Mouse (Mus musculus) embryonic facial prominence, embryonic 11.5 days (tissue): Measurements from ENCODE around the gene Il23a. TPM values are rescaled to one million over a fixed set of nuclear protein-coding genes. Genes with fewer than 3 reads are reported as not detected.
A peak's percentile ranks its signal among the peaks of the same experiment; 100 is the strongest.

ENCODE experiments used
- ATAC-seq: fragments of 200-750 bp; cut with Nextera tagmentation; replicated peaks from 2 replicates; pipeline ENCODE4 v1.8.0; 2017; ENCODE audit warnings: low read depth; ENCODE audit not compliant: insufficient number of reproducible peaks, low FRiP score, low TSS enrichment
- DNase-seq: peaks from one replicate; pipeline ENCODE4 v3.0.0-alpha.2; 2015; ENCODE audit warnings: low spot score
- H3K27ac ChIP-seq: fragments of 300-500 bp; sonication (generic); replicated peaks from 2 replicates; pipeline ENCODE4 v1.5.1; 2014; ENCODE audit warnings: mild to moderate bottlenecking, low read depth, low read length, control low read depth
- H3K27me3 ChIP-seq: fragments of 300-500 bp; sonication (generic); 2 replicates; pipeline ENCODE4 v1.6.1; 2014; ENCODE audit warnings: mild to moderate bottlenecking, low read length, moderate library complexity, mixed read lengths; ENCODE audit not compliant: control insufficient read depth, insufficient read depth
- H3K36me3 ChIP-seq: fragments of 300-500 bp; sonication (generic); replicated peaks from 2 replicates; pipeline ENCODE4 v1.6.1; 2014; ENCODE audit warnings: low read depth, mild to moderate bottlenecking, low read length, moderate library complexity, mixed read lengths; ENCODE audit not compliant: control insufficient read depth, insufficient read depth
- H3K4me1 ChIP-seq: fragments of 300-500 bp; sonication (generic); 2 replicates; pipeline ENCODE4 v1.6.1; 2014; ENCODE audit warnings: low read length, mixed read lengths; ENCODE audit not compliant: control insufficient read depth, insufficient read depth
- H3K4me2 ChIP-seq: fragments of 300-500 bp; sonication (generic); 2 replicates; pipeline ENCODE4 v1.6.1; 2014; ENCODE audit warnings: low read depth, mild to moderate bottlenecking, control low read depth, low read length, moderate library complexity
- H3K4me3 ChIP-seq: fragments of 300-500 bp; sonication (generic); 2 replicates; pipeline ENCODE4 v1.5.1; 2014; ENCODE audit warnings: low read depth, low read length, control low read depth
- H3K9ac ChIP-seq: fragments of 300-500 bp; sonication (generic); replicated peaks from 2 replicates; pipeline ENCODE4 v1.6.1; 2014; ENCODE audit warnings: mild to moderate bottlenecking, control low read depth, low read length
- H3K9me3 ChIP-seq: fragments of 300-500 bp; sonication (generic); replicated peaks from 2 replicates; pipeline ENCODE4 v1.6.1; 2016; ENCODE audit warnings: mild to moderate bottlenecking, low read length, inconsistent platforms, mixed read lengths; ENCODE audit not compliant: control insufficient read depth
- whole genome bisulfite sequencing: fragments of 180-500 bp; shearing (Covaris S2); extraction: QIAGEN DNeasy Blood & Tissue Kit; methylation state at CpG from one replicate; pipeline ENCODE4 v1.1.7; 2014; 5-methylcytosine and 5-hydroxymethylcytosine counted together
- polyA plus RNA-seq: library from polyadenylated mRNA; unstranded; fragments of >200 nt; fragmentation: Nextera tagmentation; extraction: Ambion mirVana; gene quantifications from 2 replicates; pipeline ENCODE4 v1.2.1, GENCODE M21; 2014

The Il23a gene
- polyA plus RNA-seq, result not detected in 2 replicates

DNA sequence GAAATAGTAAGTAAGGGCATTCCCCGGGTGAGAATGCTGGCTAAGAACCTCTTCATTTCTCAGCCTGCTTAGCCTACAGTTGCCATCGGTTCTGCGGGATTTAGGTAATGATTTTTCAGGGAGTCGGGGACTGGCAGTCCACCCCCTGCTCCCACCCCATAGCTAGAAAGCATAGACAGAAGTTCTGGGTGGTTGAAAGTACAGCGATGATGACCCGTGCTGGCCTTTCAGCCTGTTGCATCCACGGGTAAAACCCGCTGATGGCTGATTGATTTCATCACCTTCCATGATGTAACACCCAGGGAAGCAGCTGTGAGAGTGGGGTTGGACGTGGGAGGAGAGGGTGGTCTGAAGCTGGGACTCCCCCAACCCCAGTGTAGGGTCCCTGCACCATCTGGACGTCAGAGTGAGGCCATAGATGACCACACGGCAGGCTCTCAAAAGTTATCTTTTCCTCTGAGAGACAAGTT, at the start of gene Il23a:
TSS of gene Il23a (minus strand) at position 51 of the 470 bp plus-strand sequence.
- ATAC-seq, result no peak
- Histone ChIP-seq H3K36me3 (no peaks in the 10 kb centered on the region), H3K4me1 (peaks cover 4% of the 10 kb centered on the region), H3K9me3 (no peaks in the 10 kb centered on the region), H3K27me3 (no peaks in the 10 kb centered on the region), H3K9ac (no peak within 1 kb of the TSS), H3K4me3 (no peak within 1 kb of the TSS), H3K4me2 (no peak within 1 kb of the TSS), H3K27ac (no peak within 1 kb of the TSS)
- DNase-seq, result no peak
- WGBS, result 82% methylated on average over 11 of the region's 11 CpGs

DNA sequence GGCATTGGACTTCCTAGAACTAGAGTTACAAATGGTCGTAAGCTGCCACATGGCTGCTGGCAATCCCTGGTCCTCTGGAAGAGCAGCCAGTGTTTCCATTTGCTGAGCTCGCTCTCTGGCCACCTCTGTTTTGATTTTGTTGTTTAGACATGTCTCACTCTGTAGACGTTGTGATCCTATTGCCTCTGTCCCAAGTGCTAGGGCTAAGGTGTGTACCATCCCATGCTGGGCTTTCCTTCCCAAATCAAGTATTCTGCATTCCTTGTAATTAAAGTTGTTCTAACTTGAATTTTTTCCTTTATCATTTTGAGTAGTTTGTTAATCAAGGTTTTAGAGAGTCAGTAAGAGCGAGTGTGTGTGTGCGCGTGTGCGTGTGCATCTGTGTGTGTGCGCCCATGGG, 49.0 kb upstream of the Il23a start:
- no peak overlapping the region for H3K27ac ChIP-seq
- no peak overlapping the region for H3K4me2 ChIP-seq
- DNase-seq (no peak), ATAC-seq (no peak)
- H3K27me3 ChIP-seq, result no peaks in the 10 kb centered on the region
- 91% methylated on average over 8 of the region's 8 CpGs for WGBS
- H3K4me3 ChIP-seq, result no peak overlapping the region
- no peaks in the 10 kb centered on the region for H3K4me1 ChIP-seq
- H3K9me3 ChIP-seq, result no peaks in the 10 kb centered on the region
- H3K36me3 ChIP-seq, result peaks cover 12% of the 10 kb centered on the region
- no peak overlapping the region for H3K9ac ChIP-seq

DNA sequence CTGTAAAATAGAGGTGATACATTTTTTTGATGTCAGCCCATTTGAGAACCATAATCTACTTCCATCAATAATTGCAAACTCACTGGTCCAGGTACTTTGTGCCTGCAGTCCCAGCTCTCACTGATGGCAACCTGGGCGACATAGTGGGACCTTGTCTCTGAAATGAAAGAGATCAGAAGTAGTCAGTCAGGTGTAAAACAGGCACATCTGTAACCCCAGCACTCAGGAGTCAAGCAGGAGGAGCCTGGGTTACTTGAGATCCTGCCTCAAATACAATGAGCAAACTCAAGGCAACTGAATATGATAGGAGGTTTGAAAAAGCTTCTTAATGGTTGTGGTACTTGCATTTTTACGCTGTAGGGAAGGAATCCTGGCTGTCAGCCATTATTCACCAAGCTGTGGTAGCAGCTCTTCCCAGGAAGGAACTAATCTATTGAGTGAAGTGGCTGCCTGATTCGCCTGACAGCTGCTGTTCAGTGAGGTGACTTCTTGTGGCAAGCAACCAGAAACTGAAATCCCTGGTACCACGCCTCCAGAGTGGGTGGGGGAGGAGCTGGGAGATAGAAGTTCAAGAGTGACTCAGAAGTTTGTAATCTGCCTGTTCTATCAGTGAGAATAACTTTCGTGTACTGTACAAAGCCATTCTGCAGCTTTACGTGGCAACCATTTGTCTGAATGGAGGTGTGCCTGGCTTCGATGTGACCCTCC, 46.2 kb upstream of the Il23a start:
- Histone ChIP-seq H3K9ac (no peak overlapping the region), H3K4me2 (no peak overlapping the region), H3K4me1 (no peaks in the 10 kb centered on the region), H3K9me3 (no peaks in the 10 kb centered on the region), H3K4me3 (no peak overlapping the region), H3K27ac (no peak overlapping the region), H3K36me3 (no peaks in the 10 kb centered on the region), H3K27me3 (no peaks in the 10 kb centered on the region)
- WGBS, result 72% methylated on average over 7 of the region's 7 CpGs
- ATAC-seq, result no peak; the same call in 1 of the 2 replicates
- peak; percentile 25 for DNase-seq

DNA sequence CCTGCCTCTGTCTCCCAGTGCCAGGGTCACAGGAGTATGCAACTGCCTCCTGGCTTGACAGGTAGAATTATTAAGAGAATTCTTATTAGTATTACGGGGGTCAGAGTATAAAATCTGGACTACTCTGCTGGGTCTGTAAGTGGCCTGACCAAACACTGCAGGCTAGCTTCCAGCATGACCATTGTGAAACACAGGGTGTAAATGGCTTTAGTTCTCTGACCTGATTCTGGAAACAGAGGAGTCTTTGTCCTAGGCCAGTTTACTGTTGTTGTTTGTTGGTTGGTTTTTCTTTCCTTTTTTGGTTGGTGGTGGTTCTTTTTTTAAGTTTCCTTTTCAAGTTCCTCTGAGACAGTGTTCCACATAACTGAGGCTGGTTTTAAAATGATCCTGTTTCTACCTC, 44.9 kb upstream of the Il23a start:
- ATAC-seq, result no peak
- DNase-seq, result no peak
- Histone ChIP-seq H3K9ac (no peak overlapping the region), H3K36me3 (no peaks in the 10 kb centered on the region), H3K9me3 (no peaks in the 10 kb centered on the region), H3K27ac (no peak overlapping the region), H3K4me3 (no peak overlapping the region), H3K4me2 (no peak overlapping the region), H3K4me1 (no peaks in the 10 kb centered on the region), H3K27me3 (no peaks in the 10 kb centered on the region)
- WGBS, result 95% methylated on average over 1 of the region's 1 CpGs

DNA sequence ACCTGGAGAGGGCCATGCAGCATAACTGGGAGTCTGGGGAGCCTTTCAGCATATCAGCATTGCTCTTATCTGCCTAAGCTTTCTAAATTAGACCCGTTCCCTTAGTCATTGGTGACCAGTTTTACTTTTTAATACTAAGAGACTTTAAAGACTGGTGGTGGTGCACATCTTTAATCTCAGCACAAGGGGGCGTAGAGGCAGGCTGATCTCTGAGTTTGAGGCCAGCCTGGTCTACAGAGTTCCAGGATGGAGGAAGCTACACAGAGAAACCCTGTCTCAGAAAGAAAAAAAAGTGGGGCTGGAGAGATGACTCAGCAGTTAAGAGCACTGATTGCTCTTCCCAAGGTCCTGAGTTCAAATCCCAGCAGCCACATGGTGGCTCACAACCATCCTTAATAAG, 41.7 kb upstream of the Il23a start:
- no peak overlapping the region for H3K27ac ChIP-seq
- H3K27me3 ChIP-seq, result no peaks in the 10 kb centered on the region
- no peak overlapping the region for H3K4me3 ChIP-seq
- WGBS, result 78% methylated on average over 2 of the region's 2 CpGs
- H3K36me3 ChIP-seq, result no peaks in the 10 kb centered on the region
- H3K4me1 ChIP-seq, result no peaks in the 10 kb centered on the region
- H3K4me2 ChIP-seq, result no peak overlapping the region
- DNase-seq (no peak), ATAC-seq (no peak)
- H3K9ac ChIP-seq, result no peak overlapping the region
- no peaks in the 10 kb centered on the region for H3K9me3 ChIP-seq

DNA sequence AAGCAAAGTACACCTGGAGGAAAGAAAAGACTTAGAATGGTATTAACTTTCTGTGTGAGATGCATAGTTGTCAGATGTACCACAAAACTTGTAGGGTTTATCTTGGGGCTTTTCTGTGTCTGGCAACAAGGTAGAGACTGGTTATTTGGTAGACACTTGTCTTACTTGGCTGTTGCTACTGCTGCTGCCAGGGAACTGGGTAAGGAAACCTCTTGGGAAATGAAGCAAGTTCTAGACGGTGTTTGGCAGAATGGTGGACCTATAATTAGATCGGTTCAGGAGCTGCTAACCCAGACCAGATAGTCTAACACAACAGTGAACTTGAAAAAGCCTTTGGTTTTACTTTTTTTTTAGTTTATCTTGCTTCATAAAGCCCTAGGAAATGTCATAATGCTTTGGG, 40.4 kb upstream of the Il23a start:
- no peak for ATAC-seq
- H3K27ac ChIP-seq, result no peak overlapping the region
- no peaks in the 10 kb centered on the region for H3K36me3 ChIP-seq
- no peak for DNase-seq
- no peaks in the 10 kb centered on the region for H3K27me3 ChIP-seq
- no peaks in the 10 kb centered on the region for H3K9me3 ChIP-seq
- WGBS, result 72% methylated on average over 2 of the region's 2 CpGs
- peak overlapping the region; percentile 66; the same call in 1 of the 2 replicates for H3K4me2 ChIP-seq
- H3K9ac ChIP-seq, result no peak overlapping the region
- H3K4me3 ChIP-seq, result peak overlapping the region; percentile 86; the same call in 1 of the 2 replicates
- H3K4me1 ChIP-seq, result no peaks in the 10 kb centered on the region

DNA sequence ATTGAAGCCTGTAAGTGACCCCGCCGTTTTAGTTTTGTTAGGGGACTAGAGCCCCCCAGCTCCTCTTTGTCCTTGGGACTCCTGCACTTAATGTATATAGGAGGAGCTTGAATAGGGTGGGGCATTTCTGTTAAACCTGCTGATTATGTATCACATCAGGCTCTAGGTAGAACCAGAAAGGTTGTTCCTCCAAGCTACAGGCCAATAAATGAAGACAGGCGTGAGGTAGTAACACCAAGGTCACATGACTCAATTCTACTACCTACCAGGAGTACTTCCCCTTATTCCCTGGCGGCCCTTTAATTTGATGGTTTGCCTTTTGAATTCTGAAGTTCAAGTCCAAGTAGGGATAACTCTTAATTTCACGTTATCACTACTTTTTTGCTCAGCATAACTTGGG, 39.9 kb upstream of the Il23a start:
- Histone ChIP-seq H3K4me2 (peak overlapping the region; percentile 66), H3K9me3 (no peaks in the 10 kb centered on the region), H3K27me3 (no peaks in the 10 kb centered on the region), H3K27ac (0 out of 2 replicates have a peak overlapping the region, but pooled peaks have one; percentile 89), H3K4me3 (peak overlapping the region; percentile 86), H3K9ac (peak overlapping the region; percentile 85), H3K4me1 (no peaks in the 10 kb centered on the region), H3K36me3 (no peaks in the 10 kb centered on the region)
- DNase-seq (no peak), ATAC-seq (no peak)
- 20% methylated on average over 5 of the region's 5 CpGs for WGBS

DNA sequence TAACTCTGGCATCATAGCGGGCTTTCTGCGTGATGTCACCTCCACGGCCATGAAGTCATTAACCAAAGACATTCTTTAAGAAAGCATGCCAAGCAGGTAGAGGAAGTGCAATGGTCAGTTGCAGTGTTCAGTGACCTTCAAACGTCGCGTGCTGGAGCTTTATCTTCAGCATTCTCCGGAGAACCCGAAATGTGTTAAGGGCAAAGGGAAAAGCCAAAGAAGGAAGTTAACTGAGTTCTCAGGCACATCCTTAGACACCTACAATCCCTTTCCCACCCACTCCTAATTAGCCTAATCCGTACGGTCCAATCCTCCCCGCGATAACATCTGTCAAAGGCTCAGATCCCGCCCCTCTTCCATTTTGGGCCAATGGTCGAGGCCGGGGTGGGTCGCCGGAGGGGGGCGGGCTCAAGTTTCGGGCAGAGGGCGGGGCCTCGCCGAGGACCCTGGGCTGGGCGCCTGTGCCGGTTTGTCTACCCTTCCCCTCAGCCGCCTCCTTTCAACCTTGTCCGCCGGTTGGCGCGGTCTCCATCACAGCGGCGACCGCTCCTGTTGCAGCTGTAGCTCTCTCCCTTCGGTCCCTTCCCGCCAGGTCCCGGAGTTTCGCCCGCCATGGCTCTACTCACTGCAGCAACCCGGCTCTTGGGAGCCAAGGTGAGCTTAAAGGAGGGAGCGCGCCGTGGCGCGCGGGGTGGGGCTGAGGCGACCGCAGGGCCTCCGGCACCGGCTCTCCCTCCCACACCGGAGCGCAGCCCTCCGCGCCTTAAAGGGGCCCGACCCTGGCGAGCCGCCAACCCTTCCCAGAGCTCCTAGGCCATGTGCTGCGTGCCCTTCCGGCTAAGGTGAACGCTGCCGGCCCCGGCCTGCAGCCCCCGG, 39.0 kb upstream of the Il23a start, which contains the start of gene Cs:
TSS of gene Cs (plus strand) at position 429 of the 876 bp plus-strand sequence.
- no peaks in the 10 kb centered on the region for H3K4me1 ChIP-seq
- H3K4me3 ChIP-seq, result peak within 1 kb of the TSS; percentile 86
- peak; percentile 97 for ATAC-seq
- H3K27ac ChIP-seq, result peak within 1 kb of the TSS; percentile 89
- no peaks in the 10 kb centered on the region for H3K9me3 ChIP-seq
- peak within 1 kb of the TSS; percentile 66 for H3K4me2 ChIP-seq
- DNase-seq, result peak; percentile 98
- no peaks in the 10 kb centered on the region for H3K36me3 ChIP-seq
- H3K9ac ChIP-seq, result peak within 1 kb of the TSS; percentile 85
- H3K27me3 ChIP-seq, result no peaks in the 10 kb centered on the region
- WGBS, result under 1% methylated on average over 61 of the region's 61 CpGs
